Mouse (Mus musculus) kidney, postnatal 4 days (tissue): ENCODE data around the gene Lmbrd1.
"Not testable (repeated sequence)": the region's sequence is repeated elsewhere in the genome, so short reads cannot be mapped to it uniquely, and the experiment has no call there.

Experiments used
- DNase-seq, 2 experiments: peaks; one replicate each; pipeline ENCODE4 v3.0.0; 2021; ENCODE audit warnings: mixed read lengths in 2 of 2

The Lmbrd1 gene

DNA sequence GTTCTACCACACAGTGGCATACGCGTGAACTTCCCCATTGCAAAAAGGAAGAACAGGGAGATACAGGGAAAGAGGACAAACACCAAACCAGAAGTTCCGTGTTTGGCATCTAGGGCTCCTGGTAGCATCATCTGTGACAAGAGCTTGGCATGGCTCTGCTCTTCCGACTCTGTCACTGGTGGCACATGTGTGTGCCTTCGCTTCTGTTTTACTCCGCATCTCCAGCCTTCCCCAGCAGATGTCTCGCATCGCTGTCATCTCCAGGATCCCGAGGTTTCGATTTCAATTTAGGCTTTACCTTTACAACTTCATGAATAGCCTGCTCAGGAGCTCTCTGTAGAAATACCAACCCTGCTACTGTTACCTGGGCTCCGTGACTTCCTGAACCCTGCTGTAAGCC, 51.4 kb downstream of the Lmbrd1 start:
- DNase-seq = no peak

GRCm38 (mm10) chr1:24732286-24732685, 53.9 kb downstream of the Lmbrd1 start:
- no peak for DNase-seq

- no peak for DNase-seq
Observed at GRCm38 (mm10) chr1:24734866-24735265, 56.4 kb downstream of the Lmbrd1 start.

DNA sequence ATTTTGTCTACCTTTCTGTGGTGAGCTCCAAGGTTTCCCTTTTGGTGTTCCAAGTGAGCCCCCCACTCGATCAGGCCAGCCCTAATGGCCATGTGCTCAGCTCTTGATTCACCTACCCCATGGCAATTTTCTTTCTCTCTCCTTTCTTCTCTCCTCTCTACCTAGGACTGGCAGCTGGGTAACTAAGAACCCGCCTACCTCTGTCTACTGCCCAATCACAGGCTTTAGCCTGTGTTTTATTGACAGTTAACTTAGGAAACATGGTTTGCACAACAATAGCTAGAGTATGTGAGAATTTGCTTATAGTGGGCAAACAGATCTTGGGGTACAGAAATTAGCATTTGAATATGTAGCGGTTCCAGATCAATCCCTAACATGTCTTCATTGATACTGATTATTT, 62.5 kb downstream of the Lmbrd1 start:
- DNase-seq = no peak

DNA sequence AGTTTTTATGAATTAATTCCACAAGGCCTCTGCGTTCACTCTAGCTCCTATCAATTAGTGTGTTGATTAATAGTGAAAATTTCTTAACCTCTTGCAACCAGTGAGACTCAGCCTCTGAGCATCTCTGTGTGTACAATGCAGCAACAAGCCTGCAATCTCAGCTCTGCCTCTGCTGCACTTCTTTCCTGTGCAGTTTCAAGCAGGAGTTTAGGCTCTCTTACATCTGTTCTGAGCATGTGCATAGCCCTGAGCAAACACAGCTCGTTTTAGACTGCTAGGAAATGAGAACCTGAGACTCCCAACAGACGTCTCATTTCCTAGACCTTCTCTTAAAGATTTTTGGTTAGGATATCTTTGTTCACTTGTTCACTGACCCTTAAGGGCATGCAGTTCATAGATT, 63.1 kb downstream of the Lmbrd1 start:
- no peak for DNase-seq

DNA sequence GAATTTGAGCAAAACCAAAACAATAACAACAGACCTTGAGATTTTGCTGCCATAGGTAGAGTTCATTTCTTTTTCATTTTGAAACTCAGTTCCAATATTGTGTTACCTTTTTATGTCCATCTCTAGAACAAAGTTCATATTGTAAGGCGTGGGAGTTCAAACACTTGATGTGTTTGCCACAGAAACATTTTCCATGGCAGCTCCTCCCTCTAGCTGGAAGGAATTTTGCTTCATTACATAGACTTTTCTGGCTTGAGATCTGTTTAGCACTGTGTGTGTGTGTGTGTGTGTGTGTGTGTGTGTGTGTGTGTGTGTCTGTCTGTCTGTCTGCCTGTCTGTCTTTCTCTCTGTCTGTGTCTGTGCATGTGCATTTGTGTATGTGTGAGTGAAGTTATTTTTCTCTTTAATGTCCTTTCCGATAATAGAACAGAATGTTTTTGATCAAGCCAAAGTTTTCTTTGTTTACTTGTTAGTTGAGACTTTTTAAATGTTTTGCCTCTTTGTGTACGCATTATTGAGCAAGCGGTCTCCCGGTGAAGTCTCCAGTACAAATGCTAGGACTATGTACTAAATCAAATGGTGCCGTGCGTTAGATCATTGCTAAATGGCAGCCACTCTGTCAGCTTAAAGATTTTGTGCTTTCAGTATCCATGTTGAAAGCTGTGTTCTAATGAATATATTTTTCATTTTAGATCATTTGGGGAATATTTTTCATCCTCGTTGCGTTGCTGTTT, 64.9 kb downstream of the Lmbrd1 start:
- DNase-seq = no peak

- no peak for DNase-seq
Observed at GRCm38 (mm10) chr1:24752715-24753114, 74.3 kb downstream of the Lmbrd1 start.

- no peak for DNase-seq
Observed at GRCm38 (mm10) chr1:24758516-24758915, 80.1 kb downstream of the Lmbrd1 start.

DNA sequence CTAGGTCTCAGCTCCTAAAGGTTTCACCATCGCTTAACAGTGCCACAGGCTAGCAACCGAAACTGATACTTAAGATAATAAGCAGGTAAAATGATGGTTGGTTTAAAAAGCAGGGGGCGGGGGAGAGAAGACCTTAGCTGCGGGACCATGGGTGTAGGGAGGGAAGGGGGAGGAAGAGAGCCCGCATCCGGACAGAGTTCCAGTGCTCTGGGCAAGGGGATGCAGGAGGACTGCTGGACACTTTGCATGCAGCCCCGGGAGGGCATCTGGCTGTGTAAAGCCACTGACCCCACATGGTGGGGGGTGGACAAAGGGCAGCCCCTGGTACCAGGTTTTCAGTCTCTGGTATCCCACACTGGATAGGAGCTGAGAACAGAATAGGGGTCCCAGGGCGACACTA, 88.0 kb downstream of the Lmbrd1 start:
- no peak for DNase-seq

- DNase-seq = not testable (repeated sequence)
Observed at GRCm38 (mm10) chr1:24767197-24767596, 88.8 kb downstream of the Lmbrd1 start.

DNA sequence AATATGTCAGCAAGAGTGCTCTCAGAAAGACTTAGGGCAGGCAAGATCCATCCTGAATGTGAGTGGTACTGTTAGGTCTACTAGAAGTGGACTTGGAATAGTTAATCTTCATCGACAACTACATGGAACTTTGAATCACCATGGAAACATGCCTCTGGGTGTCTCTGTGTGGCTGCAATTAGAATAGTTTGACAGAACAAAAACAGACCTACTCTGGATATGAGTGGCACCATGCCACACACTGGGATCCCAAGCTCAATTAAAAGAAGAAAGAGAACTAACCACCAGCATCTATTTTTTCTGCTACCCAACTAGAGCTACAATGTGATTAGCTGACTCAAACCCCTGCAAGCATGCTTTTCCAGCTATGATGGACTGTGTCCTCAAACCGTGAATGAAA, 95.2 kb downstream of the Lmbrd1 start:
- no peak for DNase-seq

DNA sequence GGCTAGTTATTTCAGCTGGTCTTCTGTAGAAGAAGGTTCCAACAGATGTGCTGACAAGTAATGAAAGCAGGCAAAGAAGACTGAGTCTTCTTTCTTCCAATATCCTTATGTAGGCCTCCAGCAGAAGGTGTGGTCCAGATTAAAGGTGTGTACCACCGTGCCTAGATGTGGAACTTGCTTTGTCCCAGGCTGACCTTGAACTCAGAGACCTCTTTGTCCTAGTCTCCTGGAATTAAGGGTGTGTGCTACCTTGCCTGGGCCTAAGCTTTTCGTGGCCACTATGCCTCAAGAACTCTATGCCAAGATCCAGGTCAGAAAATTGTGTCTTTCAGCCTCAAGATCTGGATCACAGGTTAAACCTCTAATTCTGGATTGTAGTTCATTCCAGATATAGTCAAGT, 98.1 kb downstream of the Lmbrd1 start:
- DNase-seq = no peak

GRCm38 (mm10) chr1:24793168-24793567, 114.7 kb downstream of the Lmbrd1 start:
- no peak for DNase-seq

GRCm38 (mm10) chr1:24807971-24808370, 129.5 kb downstream of the Lmbrd1 start:
- not testable (repeated sequence) for DNase-seq
